Mouse (Mus musculus) urinary bladder, postnatal 0 days (tissue): ENCODE measurements around the gene Clec4a4. TPM values are rescaled to one million over a fixed set of nuclear protein-coding genes. Genes with fewer than 3 reads are reported as not detected.

Source experiments
- polyA plus RNA-seq: library from polyadenylated mRNA; unstranded; fragments of >200 nt; fragmentation: Nextera tagmentation; extraction: Ambion mirVana; gene quantifications from 2 replicates; pipeline ENCODE4 v1.2.1, GENCODE M21; 2015

Gene Clec4a4
- polyA plus RNA-seq = not detected in 2 replicates

DNA sequence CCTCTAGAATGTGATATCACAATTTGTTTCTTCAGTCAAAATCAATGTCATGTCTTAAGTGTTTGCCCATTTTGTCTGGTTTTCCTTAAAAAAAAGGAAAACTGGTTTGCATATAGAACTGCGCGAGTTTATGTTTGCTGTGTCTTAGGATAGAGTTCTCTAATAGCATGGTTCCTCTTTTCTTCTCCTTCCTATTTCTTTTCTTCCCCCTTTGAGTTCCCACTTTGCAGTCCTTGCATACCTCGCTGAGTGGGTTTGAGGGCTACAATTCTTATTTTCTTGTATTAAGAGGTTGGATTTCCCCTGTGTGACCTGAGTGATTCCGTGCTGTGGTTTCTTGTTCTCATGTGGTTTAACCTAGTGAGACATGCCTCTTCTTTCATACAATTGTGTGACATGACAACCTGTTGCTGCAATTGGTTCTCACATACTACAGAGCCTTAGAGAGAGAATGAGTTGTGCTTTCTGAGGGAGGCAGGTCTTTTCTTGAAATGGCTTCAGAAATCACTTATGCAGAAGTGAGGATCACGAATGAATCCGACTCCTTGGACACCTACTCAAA is at the start of gene Clec4a4:
Gene Clec4a4, plus strand, starts transcription at position 492 of the 562 bp plus-strand sequence.

GRCm38 (mm10) chr6:122952401-122952800 is 37.8 kb upstream of the Clec4a4 start, which contains the start of gene Clec4a3:
Clec4a3 (plus strand) TSS chr6:122952515.

GRCm38 (mm10) chr6:123049742-123050372 is 59.7 kb downstream of the Clec4a4 start, which contains the start of gene Clec4b1:
Clec4b1 (plus strand) TSS chr6:123049962.

Other genes starting within 250 kb of the Clec4a4 start
- 4.4 and 5.1 TPM in 2 replicates for gene Slc2a3, start 188.7 kb upstream of the Clec4a4 start, polyA plus RNA-seq
- 5.3 TPM in 2 replicates for gene Foxj2, start 170.5 kb upstream of the Clec4a4 start, polyA plus RNA-seq
- 5.4 and 16.3 TPM in 2 replicates for gene C3ar1, start 134.2 kb upstream of the Clec4a4 start, polyA plus RNA-seq
- 31.6 and 39.2 TPM in 2 replicates for gene Necap1, start 115.9 kb upstream of the Clec4a4 start, polyA plus RNA-seq
- gene Clec4a1, start 68.5 kb upstream of the Clec4a4 start, polyA plus RNA-seq = 5.9 TPM in 2 replicates
- 4.7 TPM in 2 replicates for gene Clec4a3, start 37.9 kb upstream of the Clec4a4 start, polyA plus RNA-seq
- not detected in 2 replicates for gene Clec4b1, start 59.6 kb downstream of the Clec4a4 start, polyA plus RNA-seq
- 7.9 and 11.4 TPM in 2 replicates for gene Clec4a2, start 116.1 kb downstream of the Clec4a4 start, polyA plus RNA-seq
- gene Clec4b2, start 182.5 kb downstream of the Clec4a4 start, polyA plus RNA-seq = not detected in 2 replicates
- gene Clec4n, start 239.5 kb downstream of the Clec4a4 start, polyA plus RNA-seq = 6.8 and 11.6 TPM in 2 replicates